Mouse (Mus musculus) embryonic fibroblast, embryonic 13.5 days (primary cell): Measurements from ENCODE around the gene Rbpms2. TPM values are rescaled to one million over a fixed set of nuclear protein-coding genes. Genes with fewer than 3 reads are reported as not detected.

ENCODE experiments used
- H3K27ac ChIP-seq: 2 replicates; pipeline ENCODE4 v1.5.1; 2012; ENCODE audit warnings: low read length, control low read depth, inconsistent platforms; ENCODE audit not compliant: insufficient read depth
- H3K4me1 ChIP-seq: 2 replicates; pipeline ENCODE4 v1.6.1; 2011; ENCODE audit warnings: low read length; ENCODE audit not compliant: control insufficient read depth, insufficient read depth
- H3K4me3 ChIP-seq: 2 replicates; pipeline ENCODE4 v1.5.1; 2011; ENCODE audit warnings: mild to moderate bottlenecking, control low read depth, low read length; ENCODE audit not compliant: insufficient read depth
- CTCF ChIP-seq: IDR thresholded peaks from 2 replicates; pipeline ENCODE4 v1.5.1; 2011; ENCODE audit warnings: mild to moderate bottlenecking, control low read depth, low read length, moderate library complexity, borderline replicate concordance; ENCODE audit not compliant: insufficient read depth
- POLR2A ChIP-seq: IDR thresholded peaks from 2 replicates; pipeline ENCODE4 v1.6.1; 2011; ENCODE audit warnings: low read depth, mild to moderate bottlenecking, control low read depth, low read length, moderate library complexity
- polyA plus RNA-seq: library from polyadenylated mRNA; stranded (reverse); fragments of >200 nt; gene quantifications from 2 replicates; pipeline ENCODE4 v1.2.4, GENCODE M21; 2011; ENCODE audit warnings: low read depth; ENCODE audit not compliant: missing spikeins, insufficient read length

The Rbpms2 gene
- polyA plus RNA-seq, 1 experiment, result 22.7 TPM

GRCm38 (mm10) chr9:65635766-65636165, 6.3 kb downstream of the Rbpms2 start:
- Histone ChIP-seq H3K4me1 (peaks cover 15% of the 10 kb centered on the region), H3K4me3 (no peak overlapping the region), H3K27ac (peak overlapping the region; percentile 63; the same call in 1 of the 2 replicates)
- TF ChIP-seq CTCF (no peak), POLR2A (no peak)

GRCm38 (mm10) chr9:65636926-65637325, 7.5 kb downstream of the Rbpms2 start:
- H3K4me1 ChIP-seq, result peaks cover 22% of the 10 kb centered on the region
- H3K27ac ChIP-seq, result peak overlapping the region; percentile 79
- no peak overlapping the region for H3K4me3 ChIP-seq
- TF ChIP-seq POLR2A, result no peak
- no peak for TF ChIP-seq CTCF

GRCm38 (mm10) chr9:65639065-65639464, 9.6 kb downstream of the Rbpms2 start:
- no peak overlapping the region for H3K4me3 ChIP-seq
- peaks cover 23% of the 10 kb centered on the region for H3K4me1 ChIP-seq
- TF ChIP-seq CTCF (no peak), POLR2A (no peak)
- peak overlapping the region; percentile 27; the same call in 1 of the 2 replicates for H3K27ac ChIP-seq

GRCm38 (mm10) chr9:65640838-65641410, 11.5 kb downstream of the Rbpms2 start:
- TF ChIP-seq CTCF (no peak), POLR2A (no peak)
- peak overlapping the region; percentile 83 for H3K27ac ChIP-seq
- no peak overlapping the region for H3K4me3 ChIP-seq
- peaks cover 23% of the 10 kb centered on the region for H3K4me1 ChIP-seq

- Histone ChIP-seq H3K27ac (peak overlapping the region; percentile 83), H3K4me3 (no peak overlapping the region), H3K4me1 (peaks cover 23% of the 10 kb centered on the region)
- no peak for TF ChIP-seq POLR2A
- no peak for TF ChIP-seq CTCF
Observed at GRCm38 (mm10) chr9:65641446-65642052, 12.1 kb downstream of the Rbpms2 start.

- TF ChIP-seq CTCF (no peak), POLR2A (no peak)
- Histone ChIP-seq H3K4me1 (peaks cover 17% of the 10 kb centered on the region), H3K4me3 (no peak overlapping the region), H3K27ac (no peak overlapping the region)
Observed at GRCm38 (mm10) chr9:65642546-65642945, 13.1 kb downstream of the Rbpms2 start.

- TF ChIP-seq POLR2A (no peak), CTCF (no peak)
- H3K27ac ChIP-seq, result no peak overlapping the region
- no peak overlapping the region for H3K4me3 ChIP-seq
- H3K4me1 ChIP-seq, result peaks cover 12% of the 10 kb centered on the region
Observed at GRCm38 (mm10) chr9:65644960-65645359, 15.5 kb downstream of the Rbpms2 start.

GRCm38 (mm10) chr9:65645984-65646383, 16.5 kb downstream of the Rbpms2 start:
- peaks cover 7% of the 10 kb centered on the region for H3K4me1 ChIP-seq
- H3K4me3 ChIP-seq, result no peak overlapping the region
- no peak for TF ChIP-seq POLR2A
- TF ChIP-seq CTCF, result no peak
- no peak overlapping the region for H3K27ac ChIP-seq

GRCm38 (mm10) chr9:65646782-65647181, 17.3 kb downstream of the Rbpms2 start:
- Histone ChIP-seq H3K4me1 (peaks cover 3% of the 10 kb centered on the region), H3K27ac (no peak overlapping the region), H3K4me3 (no peak overlapping the region)
- TF ChIP-seq CTCF (no peak), POLR2A (no peak)

- TF ChIP-seq CTCF (no peak), POLR2A (no peak)
Observed at GRCm38 (mm10) chr9:65648730-65649129, 19.3 kb downstream of the Rbpms2 start.

More at GRCm38 (mm10) chr9:65648730-65649129, 19.3 kb downstream of the Rbpms2 start:
- H3K27ac ChIP-seq, result no peak overlapping the region
- H3K4me1 ChIP-seq, result no peaks in the 10 kb centered on the region; the same call in 1 of the 2 replicates
- H3K4me3 ChIP-seq, result no peak overlapping the region
